ENCODE assay signal across 25 mouse cellular contexts in the genomic region with DNA sequence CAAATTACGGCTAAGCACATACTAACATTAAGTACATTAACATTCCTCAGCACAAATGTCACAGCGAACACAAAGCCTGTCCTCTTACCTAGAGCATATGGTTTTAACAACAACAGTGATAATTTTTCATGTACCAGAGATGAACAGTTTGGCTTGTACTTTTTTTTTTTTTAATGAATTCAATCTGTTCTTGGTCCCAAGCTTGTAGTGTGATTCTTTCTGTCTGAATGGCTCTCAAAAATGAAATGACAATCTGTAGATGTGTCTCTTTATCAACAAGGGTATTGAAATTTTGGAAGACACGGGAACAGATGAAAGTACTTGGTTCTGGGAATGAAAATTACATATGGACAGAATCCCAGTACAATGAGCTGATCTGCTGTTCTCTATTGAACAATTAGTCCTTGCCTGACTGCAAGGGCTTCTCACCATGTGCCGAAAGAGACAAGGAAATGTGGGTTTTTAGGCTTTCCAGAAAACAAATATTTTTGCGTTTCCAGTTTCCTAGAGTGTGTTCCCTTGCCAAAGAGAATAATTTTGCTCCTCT. TPM values are rescaled to one million over a fixed set of nuclear protein-coding genes. Genes with fewer than 3 reads are reported as not detected.
DNase-seq lines count a peak whose midpoint lies in the region; ATAC-seq and TF ChIP-seq lines count a peak whose summit lies in the region.
"Had no signal": no experiment of that assay in that cellular context is flagged by ENCODE, and none has a peak within 500 bp of the region (broad histone marks: within the 10 kb centered on the region; RNA-seq: fewer than 3 reads in every experiment).

No protein-coding gene starts in this region.

- WGBS in embryonic facial prominence, embryonic 14.5 days: 48% methylated on average over 5 of the region's 5 CpGs
- WGBS in embryonic facial prominence, embryonic 10.5 days: 83% methylated on average over 5 of the region's 5 CpGs
- WGBS in forebrain, postnatal 0 days: 46% methylated on average over 5 of the region's 5 CpGs
- 90% methylated on average over 5 of the region's 5 CpGs for WGBS in forebrain, embryonic 10.5 days

- no peak overlapping the region for H3K27ac ChIP-seq in embryonic facial prominence, embryonic 14.5 days (replicated peaks; ENCODE audit: low read depth, low read length)
- no peak overlapping the region for H3K27ac ChIP-seq in embryonic facial prominence, embryonic 10.5 days (replicated peaks)
- H3K27ac ChIP-seq in forebrain, postnatal 0 days (ENCODE audit: low read depth, low read length): no peak overlapping the region
- no peak overlapping the region for H3K27ac ChIP-seq in forebrain, embryonic 10.5 days
- H3K27ac ChIP-seq: embryonic facial prominence, embryonic 15.5 days; heart, embryonic 13.5 days; hindbrain, embryonic 12.5 days had no signal

- H3K9ac ChIP-seq in embryonic facial prominence, embryonic 14.5 days (ENCODE audit: low read depth, low read length): no peak overlapping the region
- no peak overlapping the region for H3K9ac ChIP-seq in forebrain, postnatal 0 days
- H3K9ac ChIP-seq: embryonic facial prominence, embryonic 15.5 days; heart, embryonic 13.5 days; hindbrain, embryonic 12.5 days had no signal

- no peaks in the 10 kb centered on the region for H3K36me3 ChIP-seq in embryonic facial prominence, embryonic 14.5 days (ENCODE audit: control insufficient read depth, insufficient read depth, low read length)
- no peaks in the 10 kb centered on the region for H3K36me3 ChIP-seq in embryonic facial prominence, embryonic 10.5 days (replicated peaks)
- H3K36me3 ChIP-seq in forebrain, postnatal 0 days (ENCODE audit: insufficient read depth): no peaks in the 10 kb centered on the region
- no peaks in the 10 kb centered on the region for H3K36me3 ChIP-seq in forebrain, embryonic 10.5 days (replicated peaks)
- H3K36me3 ChIP-seq: embryonic facial prominence, embryonic 15.5 days; G1E; heart, embryonic 13.5 days; hindbrain, embryonic 12.5 days had no signal

- ATAC-seq in embryonic facial prominence, embryonic 14.5 days (ENCODE audit: low read depth): no peak
- ATAC-seq in forebrain, postnatal 0 days: peak; percentile 77
- ATAC-seq: CD4-positive, CD25-positive, alpha-beta regulatory T cell, adult 4 months; hindbrain, embryonic 16.5 days; inflammation-experienced regulatory T-cells, adult 6 months; intestine, postnatal 0 days had no signal

- no peak overlapping the region for H3K4me3 ChIP-seq in embryonic facial prominence, embryonic 14.5 days (ENCODE audit: low read depth, low read length)
- no peak overlapping the region for H3K4me3 ChIP-seq in embryonic facial prominence, embryonic 10.5 days
- H3K4me3 ChIP-seq in forebrain, postnatal 0 days (ENCODE audit: low read depth, low read length): no peak overlapping the region
- H3K4me3 ChIP-seq in forebrain, embryonic 10.5 days: no peak overlapping the region
- H3K4me3 ChIP-seq: embryonic facial prominence, embryonic 15.5 days; erythroblast, embryonic 14.5 days; heart, embryonic 13.5 days; hindbrain, embryonic 12.5 days had no signal

- H3K4me2 ChIP-seq in embryonic facial prominence, embryonic 14.5 days (ENCODE audit: low read depth, low read length): no peak overlapping the region
- H3K4me2 ChIP-seq in forebrain, postnatal 0 days (ENCODE audit: low read depth): no peak overlapping the region
- H3K4me2 ChIP-seq: embryonic facial prominence, embryonic 15.5 days; heart, embryonic 13.5 days; hindbrain, embryonic 12.5 days had no signal

- DNase-seq in embryonic facial prominence, embryonic 14.5 days (ENCODE audit: low spot score): peak; percentile 5
- no peak for DNase-seq in embryonic facial prominence, embryonic 10.5 days (ENCODE audit: low spot score)
- DNase-seq in forebrain, postnatal 0 days: peak; percentile 33
- DNase-seq in forebrain, embryonic 10.5 days (ENCODE audit: extremely low spot score, low spot score): no peak
- DNase-seq in layer of hippocampus, adult 9-11 months: peak; percentile 18
- DNase-seq in layer of hippocampus, postnatal 10 days (ENCODE audit: low spot score in 2 of 2): no peak
- DNase-seq in frontal cortex, adult 2 months (ENCODE audit: extremely low spot score in 1 of 2, low spot score in 1 of 2): no peak
- DNase-seq: adrenal gland, adult 8-10 months; adrenal gland, postnatal 36 days; B cell, adult 2 months; cerebellum, adult 18-20 months; cerebellum, adult 9-11 months; cerebellum, postnatal 36 days; gastrocnemius, postnatal 36 days; heart, adult 11 months; heart, postnatal 36 days had no signal

- no peaks in the 10 kb centered on the region for H3K27me3 ChIP-seq in embryonic facial prominence, embryonic 14.5 days (replicated peaks; ENCODE audit: control insufficient read depth, insufficient read depth, low read length)
- H3K27me3 ChIP-seq in embryonic facial prominence, embryonic 10.5 days (replicated peaks; ENCODE audit: low read depth, poor library complexity, severe bottlenecking): no peaks in the 10 kb centered on the region
- no peaks in the 10 kb centered on the region for H3K27me3 ChIP-seq in forebrain, postnatal 0 days (ENCODE audit: insufficient read depth, low read length)
- H3K27me3 ChIP-seq in forebrain, embryonic 10.5 days (ENCODE audit: poor library complexity, severe bottlenecking): no peaks in the 10 kb centered on the region
- H3K27me3 ChIP-seq: embryonic facial prominence, embryonic 15.5 days; heart, embryonic 13.5 days; hindbrain, embryonic 12.5 days had no signal

- no peak for TF ChIP-seq CTCF in forebrain, postnatal 0 days (IDR thresholded peaks at IDR 0.05; ENCODE audit: low read depth)

- H3K4me1 ChIP-seq in embryonic facial prominence, embryonic 14.5 days (ENCODE audit: control insufficient read depth, insufficient read depth, low read length): no peaks in the 10 kb centered on the region
- no peaks in the 10 kb centered on the region for H3K4me1 ChIP-seq in embryonic facial prominence, embryonic 10.5 days
- no peaks in the 10 kb centered on the region for H3K4me1 ChIP-seq in forebrain, postnatal 0 days (ENCODE audit: insufficient read depth)
- H3K4me1 ChIP-seq in forebrain, embryonic 10.5 days: 0 out of 2 replicates have a peak, but pooled peaks cover 3% of the 10 kb centered on the region
- H3K4me1 ChIP-seq: embryonic facial prominence, embryonic 15.5 days; heart, embryonic 13.5 days; hindbrain, embryonic 12.5 days had no signal

- H3K9me3 ChIP-seq in embryonic facial prominence, embryonic 14.5 days (ENCODE audit: control insufficient read depth, low read length): no peaks in the 10 kb centered on the region
- H3K9me3 ChIP-seq in embryonic facial prominence, embryonic 10.5 days: no peaks in the 10 kb centered on the region
- H3K9me3 ChIP-seq in forebrain, postnatal 0 days (ENCODE audit: low read length): no peaks in the 10 kb centered on the region
- no peaks in the 10 kb centered on the region for H3K9me3 ChIP-seq in forebrain, embryonic 10.5 days
- H3K9me3 ChIP-seq: embryonic facial prominence, embryonic 15.5 days; G1E; heart, embryonic 13.5 days; hindbrain, embryonic 12.5 days had no signal

RNA-seq across cellular contexts. Expression of gene Dctd, which starts 35.3 kb away (rescaled TPM):
- 28.2 and 30.4 TPM in 2 replicates for polyA plus RNA-seq in embryonic facial prominence, embryonic 14.5 days (2014; fragmentation: Nextera tagmentation; extraction: Ambion mirVana)
- polyA plus RNA-seq in embryonic facial prominence, embryonic 10.5 days (2016; fragmentation: Nextera tagmentation; extraction: Ambion mirVana): 57.0 and 58.7 TPM in 2 replicates
- 21.5 and 26.2 TPM in 2 replicates for total RNA-seq in forebrain, postnatal 0 days (2014; rRNA removed)
- 13.4 and 13.9 TPM in 2 replicates for polyA plus RNA-seq in forebrain, postnatal 0 days (2015; fragmentation: Nextera tagmentation; extraction: Ambion mirVana)
- 50.0 and 51.5 TPM in 2 replicates for polyA plus RNA-seq in forebrain, embryonic 10.5 days (2016; fragmentation: Nextera tagmentation; extraction: Ambion mirVana)
- 1 to 10 TPM; 8.5 to 9.3 TPM for total RNA-seq in layer of hippocampus, postnatal 10 days (2021)
- polyA plus RNA-seq in frontal cortex, adult 2 months (2012; rRNA removed): 9.8 and 12.2 TPM in 2 replicates
- polyA plus RNA-seq: erythroblast, embryonic 14.5 days had no signal

Comparison
In these comparisons a context has a peak if more than half of its experiments do, and no peak if none do; other contexts are left out.
1. DNase-seq: peak in embryonic facial prominence, embryonic 14.5 days (single experiment), forebrain, postnatal 0 days (single experiment) and layer of hippocampus, adult 9-11 months (single experiment); none in embryonic facial prominence, embryonic 10.5 days (single experiment), forebrain, embryonic 10.5 days (single experiment), layer of hippocampus, postnatal 10 days (0 of 2) and frontal cortex, adult 2 months (0 of 2).